Mouse (Mus musculus): ENCODE data around the gene Slc25a21.

DNA sequence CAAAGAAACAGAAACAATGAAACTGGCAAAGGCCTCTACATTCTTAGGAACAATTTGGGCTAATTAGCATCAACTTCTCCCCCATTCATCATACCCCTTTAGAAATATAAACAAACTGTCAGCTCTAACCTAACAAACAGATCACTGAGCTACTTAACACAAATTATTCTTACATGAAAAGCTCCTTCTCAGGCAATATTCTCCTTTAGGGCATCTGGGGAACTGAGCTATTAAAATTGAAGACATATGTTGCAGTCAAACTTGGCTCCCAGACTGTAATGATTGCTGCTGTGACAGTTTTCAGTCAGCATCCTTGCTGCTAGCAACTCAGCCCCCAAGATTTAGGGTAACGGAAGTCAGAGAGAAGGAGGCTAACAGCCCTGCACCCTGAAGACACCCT lies 58.3 kb downstream of the Slc25a21 start:
- TF ChIP-seq POLR2A (IDR thresholded peaks at IDR 0.05; ENCODE audit: low read depth, low read length) = no peak
- TF ChIP-seq CTCF (IDR thresholded peaks at IDR 0.05; ENCODE audit: extremely low read depth, insufficient read depth, insufficient read length, insufficient replicate concordance) = no peak

Measured in spleen, adult 2 months (tissue).